Mouse (Mus musculus) gastrocnemius, postnatal 36 days (tissue): ENCODE data around the gene Rere. TPM values are rescaled to one million over a fixed set of nuclear protein-coding genes. Genes with fewer than 3 reads are reported as not detected.
"Not testable (repeated sequence)": the region's sequence is repeated elsewhere in the genome, so short reads cannot be mapped to it uniquely, and the experiment has no call there.

ENCODE experiments used
- DNase-seq, 2 experiments: peaks; one replicate each; pipeline ENCODE4 v3.0.0; 2022
- intact Hi-C: fragments of 180-260 bp; cut with DNase I; formaldehyde crosslinking; loops from one replicate; pipeline ENCODE4 v1.15.1; 2025
- total RNA-seq, 2 experiments: library from RNA; stranded (reverse); gene quantifications; 2 replicates each; pipeline ENCODE4 v1.2.3; 2021

Gene Rere
- total RNA-seq, 2 experiments from 2014 or later, result 47.6 to 66.2 TPM

DNA sequence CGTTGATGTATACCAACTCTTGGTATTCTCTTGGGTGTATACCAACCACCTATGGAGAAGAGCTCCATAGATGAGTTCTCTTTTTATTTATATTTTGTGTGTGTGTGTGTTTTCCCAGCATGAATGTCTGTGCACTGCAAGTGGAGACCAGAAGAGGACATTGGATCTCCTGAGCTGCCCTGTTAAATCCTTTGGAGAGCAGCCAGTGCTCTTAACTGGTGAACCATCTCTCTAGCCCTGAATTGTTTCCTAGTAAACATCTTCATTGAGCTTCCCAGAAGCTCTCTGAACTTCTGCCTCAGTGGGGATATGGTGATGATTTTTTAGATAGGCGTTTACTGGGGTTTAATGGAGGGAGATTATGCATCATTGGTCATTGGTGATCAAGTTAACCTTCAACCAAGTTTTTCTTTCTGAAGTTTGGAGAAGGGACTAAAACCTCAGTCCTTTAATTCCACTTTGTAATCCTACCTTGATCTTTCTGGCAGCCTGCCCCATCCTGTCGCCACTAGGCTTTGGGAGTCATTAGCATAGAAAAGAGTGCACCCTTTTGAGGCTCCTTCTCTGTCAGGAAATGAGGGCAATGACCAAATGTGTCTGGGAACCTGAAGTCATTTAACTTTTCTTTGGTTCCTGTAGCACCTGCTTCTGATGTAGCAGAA, 309.3 kb downstream of the Rere start:
- DNase-seq, result no peak
- intact Hi-C loops, result no loop called here

DNA sequence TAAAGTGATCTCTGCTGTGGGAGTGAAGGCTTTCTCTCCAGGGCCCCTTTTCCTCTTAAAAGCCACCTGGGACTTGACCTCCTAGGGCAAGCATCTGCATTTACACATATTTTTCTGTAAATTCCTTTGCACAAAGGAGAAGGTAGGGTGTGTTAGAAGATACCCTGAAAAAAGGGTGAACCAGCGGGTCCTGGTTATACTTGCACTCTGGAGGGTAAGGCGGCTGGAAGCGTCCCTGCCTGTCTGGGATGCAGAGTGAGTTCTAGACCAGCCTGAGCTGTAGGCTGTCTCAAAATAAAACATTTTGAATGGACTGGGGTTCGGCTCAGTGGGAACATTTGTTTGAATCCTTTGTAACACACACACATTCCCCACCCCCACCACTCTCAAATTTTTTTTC, 310.2 kb downstream of the Rere start:
- intact Hi-C loops, result no loop called here
- DNase-seq, result no peak

GRCm38 (mm10) chr4:150592087-150592486, 310.6 kb downstream of the Rere start:
- intact Hi-C loops, result no loop called here
- no peak for DNase-seq

GRCm38 (mm10) chr4:150593473-150594217, 312.2 kb downstream of the Rere start:
- intact Hi-C loops, result no loop called here
- no peak for DNase-seq

DNA sequence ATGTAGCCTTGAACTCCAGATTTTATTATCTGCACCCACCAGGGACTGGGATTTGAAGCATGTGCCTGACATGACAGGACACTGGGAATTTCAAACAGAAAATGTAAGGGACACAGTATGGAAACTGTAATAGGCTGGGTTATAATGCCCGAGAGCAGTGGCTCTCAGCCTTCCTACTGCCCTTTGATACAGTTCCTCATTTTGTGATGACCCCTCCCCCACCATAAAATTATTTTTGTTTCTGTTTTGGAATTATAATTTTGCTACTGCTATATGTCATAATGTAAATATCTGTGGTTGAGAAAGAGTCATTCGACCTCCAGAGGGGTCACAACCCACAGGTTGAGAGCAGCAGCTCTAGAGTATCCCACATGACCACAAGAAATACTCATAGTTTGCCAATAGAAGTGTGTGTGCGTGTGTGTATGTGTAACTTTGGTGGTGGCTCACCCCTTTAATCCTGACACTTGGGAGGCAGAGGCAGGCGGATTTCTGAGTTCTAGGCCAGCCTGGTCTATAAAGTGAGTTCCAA, 312.9 kb downstream of the Rere start:
- no peak for DNase-seq
- intact Hi-C loops, result no loop called here

DNA sequence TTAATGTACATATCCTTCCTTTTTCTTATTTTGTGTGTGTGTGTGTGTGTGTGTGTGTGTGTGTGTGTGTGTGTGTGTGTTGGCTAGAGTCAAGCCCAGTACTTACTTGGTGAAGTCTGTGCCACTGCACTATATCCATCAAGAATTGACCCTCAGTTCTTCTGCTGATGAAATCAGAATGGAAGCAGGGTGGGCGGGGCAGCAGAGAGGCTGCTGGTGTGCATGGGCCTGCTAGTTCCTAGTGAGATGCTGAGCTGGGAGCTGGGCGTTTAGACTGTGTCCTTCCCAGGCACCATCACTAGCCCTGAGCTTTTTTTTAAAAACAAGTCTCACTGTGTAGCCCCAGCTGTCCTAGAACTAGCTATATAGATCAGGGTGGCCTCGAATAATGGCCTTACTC, 313.6 kb downstream of the Rere start:
- no peak for DNase-seq
- intact Hi-C loops, result no loop called here

- DNase-seq, result no peak
- intact Hi-C loops, result no loop called here
Observed at GRCm38 (mm10) chr4:150595991-150596390, 314.5 kb downstream of the Rere start.

DNA sequence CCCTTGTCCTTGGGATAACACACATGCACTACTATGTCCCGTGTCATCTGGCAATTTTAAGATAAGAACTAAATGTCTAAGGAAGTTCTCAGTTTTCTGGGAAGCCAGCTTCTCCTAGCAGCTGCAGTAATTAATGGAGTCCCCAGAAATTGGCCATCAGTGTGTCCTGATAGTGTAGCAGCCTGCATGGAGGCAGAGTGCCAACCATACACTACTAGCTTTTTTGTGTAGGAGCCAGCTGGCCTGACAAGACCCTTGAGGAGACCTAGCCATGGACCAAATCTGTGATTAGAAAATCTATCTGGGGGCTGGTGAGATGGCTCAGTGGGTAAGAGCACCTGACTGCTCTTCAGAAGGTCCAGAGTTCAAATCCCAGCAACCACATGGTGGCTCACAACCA, 317.2 kb downstream of the Rere start:
- intact Hi-C loops, result no loop called here

GRCm38 (mm10) chr4:150599119-150599992, 317.9 kb downstream of the Rere start:
- intact Hi-C loops, result no loop called here
- DNase-seq, result no peak

More for the DNA sequence above, 317.2 kb downstream of the Rere start:
- DNase-seq, result no peak

- DNase-seq, intact Hi-C loops: not testable (repeated sequence)
Observed at GRCm38 (mm10) chr4:150600503-150600902, 319.1 kb downstream of the Rere start.

DNA sequence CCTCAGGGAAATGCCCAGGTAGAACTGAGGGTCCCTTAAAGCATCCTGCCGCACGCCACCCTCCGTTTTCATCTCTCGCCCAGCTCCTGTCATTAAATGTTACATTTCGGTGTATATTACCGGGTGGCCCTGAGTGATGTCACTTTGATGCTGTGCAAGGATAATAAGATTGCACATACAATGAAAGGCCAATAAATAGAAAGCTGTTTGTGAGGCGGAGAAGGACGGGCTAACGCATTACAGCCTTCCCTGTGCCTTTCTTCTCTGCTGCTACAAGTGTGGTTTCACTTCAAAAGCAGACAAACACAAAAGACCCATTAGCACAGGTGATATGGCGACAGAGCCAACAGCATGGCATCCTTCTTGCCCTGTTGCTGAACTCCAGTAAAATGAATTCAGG, 320.0 kb downstream of the Rere start:
- no peak for DNase-seq
- intact Hi-C loops, result no loop called here

- no peak for DNase-seq
- intact Hi-C loops, result no loop called here
Observed at GRCm38 (mm10) chr4:150603366-150604061, 322.1 kb downstream of the Rere start.

DNA sequence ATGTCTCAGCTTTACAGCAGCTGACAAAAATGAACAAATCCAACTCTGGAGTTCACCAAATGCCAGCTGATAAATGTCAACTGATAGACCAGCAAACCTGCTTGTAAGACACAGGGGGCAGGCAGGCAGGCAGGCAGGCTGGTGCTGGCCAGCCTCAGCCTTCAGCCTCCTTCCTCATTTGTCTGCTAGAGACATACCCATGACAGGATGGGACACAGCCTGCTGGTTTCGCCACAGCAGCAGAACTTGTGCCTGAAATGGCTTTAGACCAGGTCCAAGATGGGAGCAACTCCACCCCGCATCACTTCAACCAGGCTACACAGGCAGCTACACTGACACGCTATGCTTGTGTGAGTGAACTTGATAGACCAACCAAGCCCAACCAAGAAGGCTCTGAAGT, 324.4 kb downstream of the Rere start:
- DNase-seq, result no peak
- intact Hi-C loops, result no loop called here

DNA sequence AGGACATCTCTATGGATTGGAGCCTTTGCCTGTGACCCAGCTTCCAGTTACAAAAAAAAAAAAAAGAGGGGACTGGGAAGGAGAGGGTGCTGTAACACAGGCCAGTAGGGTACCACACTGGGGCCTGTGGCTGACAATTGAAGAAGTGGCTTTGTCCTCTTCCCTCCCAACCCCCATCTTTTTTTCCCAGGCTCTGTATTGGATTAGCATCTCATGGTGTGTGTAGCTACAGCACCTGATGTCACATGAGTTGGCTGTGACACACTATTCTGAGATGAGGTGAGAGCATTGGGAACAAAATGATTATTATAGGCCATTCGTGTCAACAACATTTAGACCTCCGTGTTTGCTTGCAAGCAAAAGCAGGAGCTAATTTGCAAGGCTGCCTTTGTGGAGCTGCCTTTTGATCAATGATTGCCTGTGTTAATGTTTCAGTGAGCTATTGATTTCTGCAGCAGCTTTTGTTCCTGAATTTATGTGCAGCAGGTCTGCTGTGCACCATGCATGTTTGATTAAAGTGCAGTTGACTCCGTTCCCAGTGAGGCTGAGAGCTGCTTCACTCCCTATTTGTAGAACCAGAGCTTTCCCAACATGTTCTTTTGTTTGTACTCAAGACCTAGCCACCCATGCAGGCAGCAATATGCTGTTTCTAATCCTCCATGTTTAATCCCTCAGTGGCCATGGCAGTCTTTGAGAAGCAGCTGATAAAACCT, 325.2 kb downstream of the Rere start:
- DNase-seq, result no peak
- intact Hi-C loops, result no loop called here

DNA sequence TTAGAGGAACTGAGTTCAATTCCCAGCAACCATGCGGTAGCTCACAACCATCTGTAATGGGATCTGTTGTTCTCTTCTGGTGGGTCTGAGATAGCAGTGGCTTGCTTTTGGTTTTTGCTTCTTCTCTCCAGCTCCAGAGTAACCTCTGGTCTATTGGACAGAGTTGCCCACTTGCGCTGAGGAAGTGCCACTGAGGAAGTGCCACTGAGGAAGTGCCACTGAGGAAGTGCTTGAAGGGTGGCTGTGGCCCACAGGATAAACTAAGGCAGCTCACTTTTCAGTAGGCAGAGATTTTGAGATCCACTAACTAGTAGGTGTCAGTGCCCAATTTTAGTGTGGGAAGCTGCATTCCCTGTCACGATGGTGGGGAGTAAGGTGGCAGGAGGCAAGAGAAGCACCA, 327.2 kb downstream of the Rere start:
- intact Hi-C loops, result no loop called here
- DNase-seq, result no peak

- intact Hi-C loops, result no loop called here
Observed at GRCm38 (mm10) chr4:150613715-150614114, 332.3 kb downstream of the Rere start.

DNA sequence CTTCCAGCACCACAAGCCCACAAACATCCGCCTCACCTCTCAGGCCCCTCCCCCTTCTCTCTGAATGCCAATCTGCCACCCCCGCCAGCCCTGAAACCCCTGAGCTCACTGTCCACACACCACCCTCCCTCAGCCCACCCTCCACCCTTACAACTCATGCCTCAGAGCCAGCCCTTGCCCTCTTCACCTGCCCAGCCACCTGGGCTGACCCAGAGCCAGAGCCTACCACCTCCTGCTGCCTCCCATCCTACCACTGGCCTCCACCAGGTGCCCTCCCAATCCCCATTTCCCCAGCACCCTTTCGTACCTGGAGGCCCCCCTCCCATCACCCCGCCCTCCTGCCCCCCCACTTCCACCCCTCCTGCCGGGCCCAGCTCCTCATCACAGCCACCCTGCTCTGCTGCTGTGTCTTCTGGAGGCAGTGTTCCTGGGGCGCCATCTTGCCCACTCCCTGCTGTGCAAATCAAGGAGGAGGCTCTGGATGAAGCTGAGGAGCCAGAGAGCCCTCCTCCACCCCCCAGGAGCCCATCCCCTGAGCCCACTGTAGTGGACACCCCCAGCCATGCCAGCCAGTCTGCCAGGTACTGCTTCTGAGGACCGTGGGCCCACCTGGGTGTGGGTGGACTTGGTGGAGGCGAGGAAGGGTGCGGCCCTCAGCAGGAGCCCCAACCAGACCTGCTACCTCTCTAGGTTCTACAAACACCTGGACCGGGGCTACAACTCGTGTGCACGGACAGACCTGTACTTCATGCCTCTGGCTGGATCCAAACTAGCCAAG, 334.0 kb downstream of the Rere start:
- intact Hi-C loops, result no loop called here

More at GRCm38 (mm10) chr4:150613715-150614114, 332.3 kb downstream of the Rere start:
- DNase-seq, result no peak

GRCm38 (mm10) chr4:150616029-150616420, 334.6 kb downstream of the Rere start:
- intact Hi-C loops, result no loop called here
- DNase-seq, result peak; percentile 58 to 72

More for the DNA sequence above, 334.0 kb downstream of the Rere start:
- no peak for DNase-seq

- intact Hi-C loops, result no loop called here
- no peak for DNase-seq
Observed at GRCm38 (mm10) chr4:150616841-150617240, 335.4 kb downstream of the Rere start.
